Mouse (Mus musculus) liver, embryonic 13.5 days (tissue): ENCODE measurements around the gene Mcf2l. TPM values are rescaled to one million over a fixed set of nuclear protein-coding genes. Genes with fewer than 3 reads are reported as not detected.

Experiments
- ATAC-seq: fragments of 200-750 bp; cut with Nextera tagmentation; 2 replicates; pipeline ENCODE4 v1.8.0; 2017; ENCODE audit warnings: low read depth, mild to moderate bottlenecking, moderate number of reproducible peaks, moderate library complexity
- DNase-seq: peaks from one replicate; pipeline ENCODE4 v3.0.0; 2022
- H3K27ac ChIP-seq: fragments of 300-500 bp; sonication (generic); 2 replicates; pipeline ENCODE4 v1.5.1; 2015; ENCODE audit warnings: moderate library complexity, mild to moderate bottlenecking, inconsistent platforms
- H3K27me3 ChIP-seq: fragments of 300-500 bp; sonication (generic); 2 replicates; pipeline ENCODE4 v1.6.1; 2015; ENCODE audit warnings: mild to moderate bottlenecking, inconsistent platforms
- H3K36me3 ChIP-seq: fragments of 300-500 bp; sonication (generic); 2 replicates; pipeline ENCODE4 v1.6.1; 2015; ENCODE audit warnings: mild to moderate bottlenecking, inconsistent platforms
- H3K4me1 ChIP-seq: fragments of 300-500 bp; sonication (generic); replicated peaks from 2 replicates; pipeline ENCODE4 v1.6.1; 2015; ENCODE audit warnings: inconsistent platforms
- H3K4me2 ChIP-seq: fragments of 300-500 bp; sonication (generic); 2 replicates; pipeline ENCODE4 v1.6.1; 2015; ENCODE audit warnings: inconsistent platforms, mild to moderate bottlenecking, moderate library complexity
- H3K4me3 ChIP-seq: fragments of 300-500 bp; sonication (generic); replicated peaks from 2 replicates; pipeline ENCODE4 v1.5.1; 2015; ENCODE audit warnings: mild to moderate bottlenecking, inconsistent platforms
- H3K9ac ChIP-seq: fragments of 300-500 bp; sonication (generic); 2 replicates; pipeline ENCODE4 v1.6.1; 2015; ENCODE audit warnings: mild to moderate bottlenecking, inconsistent platforms
- H3K9me3 ChIP-seq: fragments of 300-500 bp; sonication (generic); replicated peaks from 2 replicates; pipeline ENCODE4 v1.6.1; 2016; ENCODE audit warnings: inconsistent platforms
- WGBS: fragments of 180-500 bp; shearing (Covaris S2); methylation state at CpG from one replicate; pipeline ENCODE4 v1.1.7; 2015; ENCODE audit not compliant: insufficient replicate concordance; 5-methylcytosine and 5-hydroxymethylcytosine counted together
- polyA plus RNA-seq: library from polyadenylated mRNA; unstranded; fragments of >200 nt; fragmentation: Nextera tagmentation; extraction: Ambion mirVana; gene quantifications from 2 replicates; pipeline ENCODE4 v1.2.1, GENCODE M21; 2015

Gene Mcf2l
- polyA plus RNA-seq, 1 experiment from 2014 or later = 0.89 TPM

DNA sequence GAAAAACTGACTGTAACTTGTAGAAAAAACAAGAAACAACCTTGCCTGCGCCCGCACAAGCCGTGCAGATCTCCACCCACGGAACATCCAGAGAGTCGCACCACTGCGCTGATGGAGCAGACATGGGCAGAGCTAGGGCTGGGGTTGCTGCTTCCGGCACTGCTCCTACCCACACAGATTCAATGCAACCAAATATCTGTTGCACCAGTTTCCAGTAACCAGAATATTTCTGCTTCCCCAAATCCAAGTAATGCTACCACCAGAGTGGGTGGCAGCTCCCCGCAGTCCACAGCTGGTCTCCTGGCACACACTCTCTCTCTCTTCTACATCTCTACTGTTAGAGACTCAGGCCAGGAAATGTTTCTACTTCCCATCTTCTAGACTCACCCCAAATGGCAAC lies 148.2 kb downstream of the Mcf2l start:
- no peak for ATAC-seq
- no peak overlapping the region for H3K27ac ChIP-seq
- no peaks in the 10 kb centered on the region for H3K36me3 ChIP-seq
- H3K4me2 ChIP-seq = no peak overlapping the region
- no peak overlapping the region for H3K9ac ChIP-seq
- H3K9me3 ChIP-seq = no peaks in the 10 kb centered on the region
- 82% methylated on average over 8 of the region's 8 CpGs for WGBS
- H3K4me3 ChIP-seq = no peak overlapping the region
- H3K27me3 ChIP-seq = no peaks in the 10 kb centered on the region
- no peak for DNase-seq
- H3K4me1 ChIP-seq = 0 out of 2 replicates have a peak, but pooled peaks cover 5% of the 10 kb centered on the region

DNA sequence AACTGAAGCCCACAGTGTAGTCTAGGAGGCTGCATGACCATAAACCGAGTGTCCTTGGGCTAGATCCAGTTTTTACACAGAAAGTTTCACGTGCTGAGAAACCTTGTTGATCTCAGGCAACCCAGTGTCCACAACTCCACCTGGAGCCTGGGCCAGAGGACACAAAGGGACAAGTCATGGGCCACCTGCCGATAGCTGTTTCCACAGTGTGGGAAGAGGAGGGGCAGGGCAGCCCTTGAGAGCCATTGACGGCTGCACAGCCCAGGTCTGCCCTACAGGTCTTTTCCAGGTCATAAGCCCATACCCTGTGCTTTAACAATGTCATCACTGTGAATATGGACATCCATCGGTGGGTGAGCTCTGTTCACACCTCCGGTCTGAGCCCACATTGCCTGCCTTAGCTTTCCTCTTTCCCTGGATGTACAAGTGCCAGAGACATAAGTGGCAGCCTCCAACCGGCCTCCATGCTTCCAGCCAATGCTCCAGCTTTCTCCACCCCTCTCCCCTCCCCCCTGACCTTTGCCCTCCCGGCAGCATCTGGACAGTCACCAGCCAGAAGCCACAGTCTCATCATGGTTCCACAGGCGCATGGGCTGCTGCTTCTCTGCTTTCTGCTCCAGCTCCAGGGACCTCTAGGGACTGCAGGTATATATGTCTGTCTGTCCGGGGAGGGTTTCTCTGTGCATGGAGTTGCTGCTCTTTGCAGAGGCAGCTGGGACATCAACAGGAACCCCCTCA lies 152.1 kb downstream of the Mcf2l start, which contains the start of gene F7:
Gene F7 (plus strand): TSS at position 548 of the 738 bp plus-strand sequence.
- H3K36me3 ChIP-seq = no peaks in the 10 kb centered on the region
- no peaks in the 10 kb centered on the region for H3K9me3 ChIP-seq
- no peak within 1 kb of the TSS for H3K9ac ChIP-seq
- no peak within 1 kb of the TSS for H3K4me3 ChIP-seq
- H3K27ac ChIP-seq = no peak within 1 kb of the TSS
- 0 out of 2 replicates have a peak, but pooled peaks cover 5% of the 10 kb centered on the region for H3K4me1 ChIP-seq
- H3K27me3 ChIP-seq = no peaks in the 10 kb centered on the region
- ATAC-seq = peak; percentile 59
- WGBS = 48% methylated on average over 10 of the region's 10 CpGs
- peak within 1 kb of the TSS; percentile 1 for H3K4me2 ChIP-seq
- DNase-seq = no peak

DNA sequence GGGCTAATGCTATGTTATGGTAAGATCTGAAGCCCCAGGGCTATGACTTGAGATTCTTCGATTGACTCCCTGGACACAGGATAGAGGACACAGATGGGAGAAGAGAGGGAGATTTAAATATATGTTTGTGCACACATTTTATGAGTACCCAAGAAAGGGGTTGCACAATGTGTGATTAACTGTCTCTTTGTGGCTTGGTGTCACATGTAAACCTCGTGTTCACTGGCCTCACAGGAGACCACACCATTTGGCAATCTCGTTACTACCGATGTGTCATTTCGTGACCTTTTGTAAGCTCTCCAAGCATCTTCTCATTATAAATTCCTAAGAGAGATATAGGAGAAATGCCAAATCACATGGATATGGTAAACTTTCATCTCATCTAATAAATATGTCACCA lies 154.0 kb downstream of the Mcf2l start:
- H3K9me3 ChIP-seq = no peaks in the 10 kb centered on the region
- H3K27me3 ChIP-seq = no peaks in the 10 kb centered on the region
- 66% methylated on average over 5 of the region's 5 CpGs for WGBS
- H3K4me3 ChIP-seq = no peak overlapping the region
- no peaks in the 10 kb centered on the region for H3K36me3 ChIP-seq
- H3K9ac ChIP-seq = no peak overlapping the region
- H3K4me2 ChIP-seq = no peak overlapping the region
- no peak overlapping the region for H3K27ac ChIP-seq
- DNase-seq (no peak), ATAC-seq (no peak)
- H3K4me1 ChIP-seq = 0 out of 2 replicates have a peak, but pooled peaks cover 5% of the 10 kb centered on the region

DNA sequence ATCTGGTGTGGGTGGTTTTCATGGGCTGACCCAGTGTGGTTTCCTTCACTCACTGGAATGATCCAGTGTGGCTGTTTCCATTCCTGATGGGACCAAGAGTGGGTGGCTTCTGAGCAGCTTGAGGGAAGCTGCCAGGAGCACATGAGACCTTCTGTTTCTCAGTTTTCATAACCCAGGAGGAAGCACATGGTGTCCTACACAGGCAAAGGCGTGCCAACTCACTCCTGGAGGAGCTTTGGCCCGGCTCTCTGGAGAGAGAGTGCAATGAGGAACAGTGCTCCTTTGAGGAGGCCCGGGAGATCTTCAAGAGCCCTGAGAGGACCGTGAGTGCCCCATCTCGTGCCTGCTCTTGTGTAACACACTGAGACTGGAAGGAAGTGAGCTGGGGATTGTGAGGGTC lies 154.9 kb downstream of the Mcf2l start:
- Histone ChIP-seq H3K4me1 (0 out of 2 replicates have a peak, but pooled peaks cover 5% of the 10 kb centered on the region), H3K9ac (no peak overlapping the region), H3K4me3 (no peak overlapping the region), H3K27me3 (no peaks in the 10 kb centered on the region), H3K4me2 (no peak overlapping the region), H3K9me3 (no peaks in the 10 kb centered on the region), H3K36me3 (no peaks in the 10 kb centered on the region), H3K27ac (no peak overlapping the region)
- WGBS = 40% methylated on average over 5 of the region's 5 CpGs
- no peak for DNase-seq
- no peak for ATAC-seq

DNA sequence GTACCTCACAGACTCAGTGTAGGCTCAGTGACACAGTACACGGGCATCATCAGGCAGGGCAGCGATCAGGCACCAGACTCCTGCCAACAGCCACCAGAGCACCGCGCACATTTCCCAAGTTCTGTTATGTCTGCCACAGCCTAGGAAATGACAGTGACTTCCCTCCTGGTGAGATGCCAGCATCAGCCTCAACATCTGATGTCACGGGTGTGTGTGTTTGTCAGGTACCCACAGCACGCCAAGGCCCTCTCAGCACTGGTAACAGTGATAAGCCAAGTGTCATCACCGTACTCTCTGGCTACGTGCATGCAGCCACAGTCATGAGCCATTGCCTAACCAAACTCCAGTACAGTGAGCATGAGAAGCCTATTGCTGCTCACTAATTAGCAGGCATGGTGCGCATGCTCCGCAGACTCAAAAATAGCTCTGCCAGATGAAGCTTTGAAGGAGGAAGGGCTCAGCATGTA lies 162.8 kb downstream of the Mcf2l start:
- no peak overlapping the region for H3K4me3 ChIP-seq
- WGBS = 65% methylated on average over 10 of the region's 10 CpGs
- H3K9ac ChIP-seq = no peak overlapping the region; the same call in 1 of the 2 replicates
- no peaks in the 10 kb centered on the region for H3K9me3 ChIP-seq
- H3K4me1 ChIP-seq = peaks cover 26% of the 10 kb centered on the region
- H3K36me3 ChIP-seq = peaks cover 5% of the 10 kb centered on the region
- no peaks in the 10 kb centered on the region for H3K27me3 ChIP-seq
- ATAC-seq (no peak), DNase-seq (no peak)
- H3K27ac ChIP-seq = peak overlapping the region; percentile 77
- no peak overlapping the region for H3K4me2 ChIP-seq

DNA sequence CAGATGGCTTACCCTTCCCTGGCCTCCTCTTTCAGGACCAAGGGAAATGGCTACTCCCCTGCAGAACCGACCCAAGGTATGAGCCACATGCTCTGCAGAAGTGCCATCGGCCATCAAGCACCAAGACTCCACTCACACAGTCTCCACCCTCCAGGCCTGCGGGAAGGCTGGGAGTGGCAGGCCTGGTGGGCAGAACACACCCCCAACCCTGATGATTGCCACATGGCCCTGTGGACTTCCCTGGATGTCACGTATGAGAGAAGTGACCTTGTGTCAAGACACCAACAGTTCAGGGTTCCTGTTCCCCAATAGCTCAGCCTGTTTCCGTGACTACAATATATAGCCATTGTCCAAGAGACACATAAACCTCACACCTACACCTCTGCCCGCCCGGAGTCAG lies 163.4 kb downstream of the Mcf2l start, which contains the start of gene F10:
Gene F10 (plus strand): TSS at position 294 of the 400 bp plus-strand sequence.
- no peaks in the 10 kb centered on the region for H3K27me3 ChIP-seq
- peak within 1 kb of the TSS; percentile 39 for H3K4me3 ChIP-seq
- DNase-seq (no peak), ATAC-seq (peak; percentile 27)
- H3K4me1 ChIP-seq = peaks cover 26% of the 10 kb centered on the region
- WGBS = 42% methylated on average over 7 of the region's 7 CpGs
- H3K27ac ChIP-seq = peak within 1 kb of the TSS; percentile 77
- H3K9ac ChIP-seq = peak within 1 kb of the TSS; percentile 29
- H3K36me3 ChIP-seq = peaks cover 5% of the 10 kb centered on the region
- H3K4me2 ChIP-seq = peak within 1 kb of the TSS; percentile 53
- H3K9me3 ChIP-seq = no peaks in the 10 kb centered on the region

DNA sequence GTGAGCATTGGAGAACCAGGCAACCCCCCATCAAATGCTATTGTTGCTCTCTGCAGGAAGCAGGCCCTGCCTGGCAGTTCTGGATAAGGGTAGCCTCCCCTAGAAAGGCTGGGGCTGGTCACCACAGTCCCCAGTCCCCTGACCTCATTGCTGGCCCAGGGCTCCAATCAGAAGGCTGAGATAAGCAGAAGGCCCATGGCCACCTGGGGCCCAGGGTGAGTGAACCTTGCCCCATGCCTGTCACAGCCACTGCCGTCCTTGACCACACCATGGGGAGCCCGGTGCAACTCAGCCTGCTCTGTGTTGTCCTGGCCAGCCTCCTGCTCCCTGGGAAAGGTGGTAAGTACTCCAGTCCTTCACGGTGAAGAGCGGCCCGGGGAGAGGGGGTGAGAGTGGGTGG lies 164.0 kb downstream of the Mcf2l start:
- Histone ChIP-seq H3K27me3 (no peaks in the 10 kb centered on the region), H3K4me3 (peak overlapping the region; percentile 39), H3K9ac (peak overlapping the region; percentile 29), H3K9me3 (no peaks in the 10 kb centered on the region), H3K27ac (peak overlapping the region; percentile 77), H3K36me3 (peaks cover 5% of the 10 kb centered on the region), H3K4me1 (peaks cover 26% of the 10 kb centered on the region), H3K4me2 (peak overlapping the region; percentile 53)
- 15% methylated on average over 5 of the region's 5 CpGs for WGBS
- peak; percentile 15 for DNase-seq
- ATAC-seq = peak; percentile 86

DNA sequence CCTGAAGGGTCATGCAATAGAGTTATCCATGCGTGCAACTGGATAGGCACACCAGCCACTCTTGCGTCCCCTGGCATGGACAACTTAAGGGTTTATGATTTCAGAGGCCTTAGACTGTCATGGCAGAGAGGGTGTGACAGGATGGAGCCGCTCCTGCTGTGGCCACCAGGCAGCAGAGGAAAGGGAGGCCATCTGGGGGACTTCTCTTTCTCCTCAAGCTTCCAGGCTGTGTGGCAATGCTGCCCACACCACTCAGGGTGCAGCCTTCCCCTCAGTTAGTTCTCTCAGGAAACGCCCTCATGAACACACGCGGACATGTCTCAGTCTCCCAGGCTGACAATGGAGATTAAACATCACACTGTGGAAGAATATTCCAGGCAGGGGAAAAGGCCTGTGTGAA lies 165.4 kb downstream of the Mcf2l start:
- no peak for DNase-seq
- H3K4me2 ChIP-seq = peak overlapping the region; percentile 53
- H3K36me3 ChIP-seq = peaks cover 5% of the 10 kb centered on the region
- H3K27me3 ChIP-seq = no peaks in the 10 kb centered on the region
- ATAC-seq = no peak
- no peak overlapping the region for H3K9ac ChIP-seq
- no peaks in the 10 kb centered on the region for H3K9me3 ChIP-seq
- 55% methylated on average over 6 of the region's 6 CpGs for WGBS
- peaks cover 26% of the 10 kb centered on the region for H3K4me1 ChIP-seq
- peak overlapping the region; percentile 77; the same call in 1 of the 2 replicates for H3K27ac ChIP-seq
- no peak overlapping the region; the same call in 1 of the 2 replicates for H3K4me3 ChIP-seq

DNA sequence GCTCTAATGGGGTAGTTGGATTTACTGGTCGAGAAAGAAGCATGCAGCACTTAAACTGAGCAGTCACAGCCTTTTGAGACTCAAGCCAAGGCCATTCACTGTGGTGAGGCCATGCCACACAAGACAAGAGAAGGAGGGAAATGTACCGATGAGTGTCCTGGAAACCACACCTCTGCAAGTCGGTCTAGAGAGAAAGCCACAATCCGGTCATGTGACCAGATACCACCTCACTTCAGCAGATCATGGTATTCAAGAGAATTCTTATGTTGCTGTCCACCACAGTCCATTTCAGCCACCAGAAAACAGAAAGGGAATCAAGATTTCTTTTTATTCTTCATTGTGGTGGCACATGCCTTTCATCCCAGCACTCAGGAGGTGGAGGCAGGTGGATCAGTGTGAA lies 167.9 kb downstream of the Mcf2l start:
- Histone ChIP-seq H3K4me2 (no peak overlapping the region), H3K4me1 (peaks cover 20% of the 10 kb centered on the region), H3K4me3 (no peak overlapping the region), H3K27ac (no peak overlapping the region), H3K27me3 (no peaks in the 10 kb centered on the region), H3K9ac (no peak overlapping the region), H3K9me3 (no peaks in the 10 kb centered on the region), H3K36me3 (peaks cover 14% of the 10 kb centered on the region)
- WGBS = 41% methylated on average over 4 of the region's 4 CpGs
- no peak for DNase-seq
- ATAC-seq = no peak

DNA sequence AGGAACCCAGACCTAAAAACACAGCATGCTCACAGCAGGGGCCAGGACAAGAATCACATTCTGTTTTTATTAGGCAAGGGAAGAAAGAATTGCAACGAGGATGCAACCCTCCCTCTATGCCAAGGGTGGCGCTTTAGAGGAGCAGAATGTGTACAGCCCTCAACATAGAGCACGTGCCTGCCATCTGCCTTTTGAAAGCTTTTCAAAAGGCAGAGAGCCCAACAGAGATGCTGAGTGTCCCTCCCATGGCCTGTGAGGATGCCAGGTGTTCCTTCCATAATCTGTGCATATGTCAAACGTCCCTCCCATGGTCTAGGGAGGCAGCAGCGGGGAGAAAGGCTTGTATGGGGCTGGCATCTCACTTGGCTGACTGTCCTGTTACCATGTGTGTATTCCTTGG lies 174.0 kb downstream of the Mcf2l start:
- Histone ChIP-seq H3K4me3 (no peak overlapping the region), H3K4me2 (no peak overlapping the region), H3K9ac (no peak overlapping the region), H3K9me3 (no peaks in the 10 kb centered on the region), H3K4me1 (peaks cover 8% of the 10 kb centered on the region; the same call in 1 of the 2 replicates), H3K27ac (no peak overlapping the region), H3K36me3 (peaks cover 33% of the 10 kb centered on the region), H3K27me3 (no peaks in the 10 kb centered on the region)
- no peak for DNase-seq
- WGBS = 61% methylated on average over 5 of the region's 5 CpGs
- no peak for ATAC-seq

DNA sequence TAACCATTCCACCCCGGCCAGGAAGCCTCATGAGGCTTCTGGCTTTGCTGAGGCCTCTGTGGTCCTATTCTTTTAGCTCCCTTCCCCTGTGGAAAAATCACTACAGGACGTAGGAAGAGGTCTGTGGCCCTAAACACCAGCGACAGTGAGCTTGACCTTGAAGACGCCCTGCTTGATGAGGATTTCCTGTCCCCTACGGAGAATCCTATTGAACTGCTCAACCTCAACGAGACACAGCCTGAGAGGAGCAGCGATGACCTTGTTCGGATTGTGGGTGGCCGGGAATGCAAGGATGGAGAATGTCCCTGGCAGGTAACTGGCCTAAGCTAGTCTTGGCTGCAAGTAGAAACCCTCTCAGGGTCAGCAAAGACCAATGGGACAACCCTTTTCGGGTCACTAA lies 176.9 kb downstream of the Mcf2l start:
- WGBS = 62% methylated on average over 10 of the region's 10 CpGs
- H3K4me2 ChIP-seq = no peak overlapping the region
- no peaks in the 10 kb centered on the region for H3K9me3 ChIP-seq
- ATAC-seq (no peak), DNase-seq (no peak)
- peaks cover 8% of the 10 kb centered on the region; the same call in 1 of the 2 replicates for H3K4me1 ChIP-seq
- no peak overlapping the region for H3K27ac ChIP-seq
- no peak overlapping the region for H3K4me3 ChIP-seq
- no peak overlapping the region for H3K9ac ChIP-seq
- H3K27me3 ChIP-seq = no peaks in the 10 kb centered on the region
- peaks cover 36% of the 10 kb centered on the region for H3K36me3 ChIP-seq
